Mouse (Mus musculus) E14TG2a.4 (cell line): ENCODE results near the gene Sprtn.

Experiments used
- H3K27me3 ChIP-seq: 2 replicates; pipeline ENCODE4 v1.6.1; 2014; ENCODE audit warnings: low read length, control low read depth; ENCODE audit not compliant: insufficient read depth
- H3K36me3 ChIP-seq: 2 replicates; pipeline ENCODE4 v1.6.1; 2014; ENCODE audit warnings: low read length, control low read depth; ENCODE audit not compliant: insufficient read depth
- H3K4me1 ChIP-seq: replicated peaks from 2 replicates; pipeline ENCODE4 v1.6.1; 2014; ENCODE audit warnings: low read depth, low read length, control low read depth
- H3K4me3 ChIP-seq: replicated peaks from 2 replicates; pipeline ENCODE4 v1.5.1; 2014; ENCODE audit warnings: mild to moderate bottlenecking, low read length
- H3K9me3 ChIP-seq: 2 replicates; pipeline ENCODE4 v1.6.1; 2014; ENCODE audit warnings: low read length, control low read depth
- CTCF ChIP-seq: conservative IDR thresholded peaks from 2 replicates; pipeline ENCODE4 v1.5.1; 2014; ENCODE audit warnings: low read length
- NANOG ChIP-seq: IDR thresholded peaks from 2 replicates; pipeline ENCODE4 v1.6.1; 2014; ENCODE audit warnings: borderline replicate concordance, low read length, mixed read lengths
- POU5F1 ChIP-seq: IDR thresholded peaks from 2 replicates; pipeline ENCODE4 v1.6.1; 2014; ENCODE audit warnings: low read length, borderline replicate concordance

Sprtn gene

DNA sequence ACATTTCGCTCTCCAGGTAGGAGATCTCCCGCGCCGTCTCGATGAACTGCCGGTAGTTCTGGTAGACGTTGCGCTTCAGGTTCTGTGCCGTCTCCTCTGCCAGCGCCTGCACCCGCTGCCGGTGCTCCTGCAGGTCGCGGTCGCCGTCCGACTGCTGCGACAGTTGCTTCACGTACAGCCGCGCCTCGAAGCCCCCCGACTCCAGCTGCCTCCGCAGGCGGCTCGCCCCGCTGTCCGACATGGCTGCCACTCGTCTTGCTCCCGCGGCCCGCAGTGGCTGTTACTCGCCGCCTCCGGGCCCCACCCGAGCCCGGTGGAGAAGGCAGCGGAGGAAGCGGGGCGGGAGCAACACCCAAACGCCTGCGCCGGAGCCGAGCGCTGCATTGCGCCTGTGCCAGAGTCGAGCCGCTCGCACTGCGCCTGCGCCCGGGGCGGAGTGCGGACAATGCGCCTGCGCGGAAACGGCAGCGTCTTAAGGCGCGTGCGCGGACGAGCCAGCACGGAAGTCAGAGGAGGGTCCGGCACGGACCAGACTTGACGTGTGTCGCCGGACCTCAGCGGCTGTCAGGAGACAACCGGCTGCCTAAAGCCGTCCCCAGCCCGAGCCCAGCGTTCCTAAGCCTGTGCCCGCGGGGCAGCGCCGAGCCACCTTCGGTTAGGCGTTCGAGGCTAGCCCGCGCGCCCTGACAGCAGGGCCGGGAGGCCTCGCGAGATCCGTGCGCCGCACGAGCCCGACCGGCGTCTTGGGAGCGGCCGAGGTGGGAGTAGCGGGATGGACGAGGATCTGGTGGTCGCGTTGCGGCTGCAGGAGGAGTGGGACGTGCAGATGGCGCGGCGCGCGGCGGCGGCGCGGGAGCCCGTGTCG is at the start of gene Sprtn, which contains the start of gene Exoc8:
Sprtn (plus strand) TSS at position 501 of the 865 bp plus-strand sequence.
Exoc8 (minus strand) TSS at position 320 of the 865 bp plus-strand sequence.
- H3K9me3 ChIP-seq, result no peaks in the 10 kb centered on the region
- no peak for TF ChIP-seq POU5F1
- TF ChIP-seq CTCF, result no peak
- H3K4me3 ChIP-seq, result peak within 1 kb of the TSS; percentile 94
- no peaks in the 10 kb centered on the region for H3K27me3 ChIP-seq
- H3K36me3 ChIP-seq, result peaks cover 78% of the 10 kb centered on the region
- H3K4me1 ChIP-seq, result peaks cover 43% of the 10 kb centered on the region

DNA sequence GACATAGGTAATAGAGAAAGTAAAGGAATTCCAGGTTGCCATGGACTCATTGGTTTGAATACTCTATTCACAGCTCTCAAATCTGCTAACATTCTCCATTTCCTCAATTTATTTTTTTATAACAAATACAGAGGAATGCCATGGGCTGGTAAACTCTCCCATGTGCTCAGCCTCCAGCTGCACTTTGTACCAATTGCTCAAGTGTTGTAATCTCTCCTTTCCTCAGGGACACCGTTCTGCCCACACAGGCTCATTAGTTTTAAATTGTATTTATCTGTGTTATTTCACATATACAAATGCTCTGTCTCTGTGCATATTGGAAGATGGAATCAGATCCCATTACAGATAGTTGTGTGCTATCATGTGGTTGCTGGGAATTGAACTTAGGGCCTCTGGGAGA is 44.2 kb upstream of the Sprtn start:
- Histone ChIP-seq H3K4me3 (no peak overlapping the region), H3K27me3 (no peaks in the 10 kb centered on the region), H3K4me1 (peaks cover 38% of the 10 kb centered on the region), H3K36me3 (peaks cover 63% of the 10 kb centered on the region), H3K9me3 (no peaks in the 10 kb centered on the region)
- TF ChIP-seq CTCF (no peak), NANOG (no peak), POU5F1 (no peak)

DNA sequence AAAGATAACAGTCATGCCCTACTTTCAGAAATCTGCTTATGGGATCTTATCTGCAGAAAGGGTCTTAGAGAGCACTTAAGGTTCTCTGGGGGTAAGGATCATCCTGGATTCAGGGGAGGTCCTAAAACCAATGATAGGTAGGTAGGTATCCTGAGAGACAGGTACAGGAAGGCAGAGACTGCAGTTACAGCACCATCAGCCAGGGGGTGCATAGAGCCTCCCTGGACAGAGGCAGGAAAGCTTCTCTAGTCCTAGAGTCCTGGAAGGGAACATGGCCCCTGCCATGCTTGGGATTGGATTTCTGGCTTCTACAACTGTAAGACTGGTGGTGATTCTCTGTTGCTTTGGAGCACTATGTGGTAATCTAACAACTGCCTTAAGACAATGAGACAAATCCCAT is 38.2 kb upstream of the Sprtn start:
- no peaks in the 10 kb centered on the region for H3K9me3 ChIP-seq
- peaks cover 74% of the 10 kb centered on the region for H3K36me3 ChIP-seq
- H3K27me3 ChIP-seq, result no peaks in the 10 kb centered on the region
- peaks cover 76% of the 10 kb centered on the region for H3K4me1 ChIP-seq
- H3K4me3 ChIP-seq, result no peak overlapping the region
- TF ChIP-seq NANOG, result no peak
- TF ChIP-seq CTCF, result peak; percentile 76

GRCm38 (mm10) chr8:124860188-124860587 is 37.5 kb upstream of the Sprtn start:
- Histone ChIP-seq H3K4me1 (peaks cover 76% of the 10 kb centered on the region), H3K27me3 (no peaks in the 10 kb centered on the region), H3K4me3 (no peak overlapping the region; the same call in 1 of the 2 replicates), H3K36me3 (peaks cover 71% of the 10 kb centered on the region), H3K9me3 (no peaks in the 10 kb centered on the region)
- no peak for TF ChIP-seq POU5F1
- no peak for TF ChIP-seq NANOG
- no peak for TF ChIP-seq CTCF

- Histone ChIP-seq H3K4me1 (peaks cover 79% of the 10 kb centered on the region), H3K9me3 (no peaks in the 10 kb centered on the region), H3K4me3 (peak within 1 kb of the TSS; percentile 99), H3K36me3 (peaks cover 70% of the 10 kb centered on the region), H3K27me3 (no peaks in the 10 kb centered on the region)
- no peak for TF ChIP-seq NANOG
- TF ChIP-seq CTCF, result no peak
- no peak for TF ChIP-seq POU5F1
These were observed 35.1 kb upstream of the Sprtn start, which contains the start of the genes Gnpat and 2810004N23Rik for GRCm38 (mm10) chr8:124862321-124863162. Gene Gnpat (plus strand): TSS chr8:124863033. Gene 2810004N23Rik (minus strand): TSS chr8:124863120.

DNA sequence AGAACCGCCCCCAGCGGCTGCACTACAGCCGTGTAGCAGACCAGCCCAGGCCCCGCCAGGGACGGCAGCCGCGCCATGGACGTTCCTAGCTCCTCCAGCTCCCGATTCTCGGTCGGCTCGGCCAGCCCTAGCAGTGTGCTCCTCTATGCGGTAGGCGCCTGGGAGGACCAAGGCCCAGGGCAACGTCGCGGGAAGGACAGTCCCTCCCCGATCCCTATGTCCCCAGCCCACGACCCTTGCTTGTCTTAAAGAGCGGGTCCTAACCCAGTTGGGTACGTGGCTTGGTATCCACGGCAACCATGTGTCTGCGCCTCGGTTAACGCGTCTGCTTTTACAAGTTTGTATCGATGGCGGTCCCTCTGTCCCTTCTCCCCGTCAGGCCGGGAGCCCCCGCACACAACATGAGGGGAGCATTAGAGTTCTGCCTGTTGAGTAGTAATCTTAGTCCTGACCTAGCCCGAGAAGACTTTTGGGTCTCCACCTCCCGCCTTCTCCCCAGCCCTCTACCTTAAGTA is 34.5 kb upstream of the Sprtn start:
- H3K4me3 ChIP-seq, result peak overlapping the region; percentile 99
- no peak for TF ChIP-seq CTCF
- no peak for TF ChIP-seq POU5F1
- no peak for TF ChIP-seq NANOG
- no peaks in the 10 kb centered on the region for H3K27me3 ChIP-seq
- peaks cover 65% of the 10 kb centered on the region for H3K36me3 ChIP-seq
- peaks cover 79% of the 10 kb centered on the region for H3K4me1 ChIP-seq
- H3K9me3 ChIP-seq, result no peaks in the 10 kb centered on the region

DNA sequence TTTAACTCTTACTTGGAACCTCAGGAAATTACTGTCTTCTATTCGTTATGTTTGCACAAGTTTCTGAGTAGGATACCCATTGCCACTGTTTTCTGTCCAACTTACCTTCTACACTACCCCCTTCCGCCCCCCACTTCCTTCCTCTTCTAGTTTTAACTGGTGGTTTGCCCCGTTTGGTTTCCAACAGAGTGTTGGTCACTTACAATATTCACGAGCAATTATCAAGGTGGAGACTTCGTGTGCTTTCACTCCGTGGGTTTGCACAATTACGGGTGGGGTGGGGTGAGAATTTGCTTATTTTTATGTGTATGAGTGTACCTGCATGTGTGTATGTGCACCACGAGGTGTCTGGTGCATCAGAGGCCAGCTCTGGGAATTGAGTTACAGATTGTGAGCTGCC is 34.0 kb upstream of the Sprtn start:
- Histone ChIP-seq H3K4me1 (peaks cover 79% of the 10 kb centered on the region), H3K9me3 (no peaks in the 10 kb centered on the region), H3K4me3 (peak overlapping the region; percentile 99), H3K36me3 (peaks cover 65% of the 10 kb centered on the region), H3K27me3 (no peaks in the 10 kb centered on the region)
- no peak for TF ChIP-seq POU5F1
- no peak for TF ChIP-seq CTCF
- no peak for TF ChIP-seq NANOG

GRCm38 (mm10) chr8:124866669-124867068 is 31.0 kb upstream of the Sprtn start:
- Histone ChIP-seq H3K27me3 (no peaks in the 10 kb centered on the region), H3K36me3 (peaks cover 59% of the 10 kb centered on the region), H3K4me1 (peaks cover 75% of the 10 kb centered on the region), H3K9me3 (no peaks in the 10 kb centered on the region), H3K4me3 (no peak overlapping the region)
- TF ChIP-seq POU5F1 (no peak), CTCF (no peak), NANOG (no peak)
